Mouse (Mus musculus): ENCODE data around the gene Ptch2.
A peak's percentile ranks its signal among the peaks of the same experiment; 100 is the strongest.

GRCm38 (mm10) chr4:117097969-117098763 lies 2.3 kb downstream of the Ptch2 start:
- TF ChIP-seq CTCF (IDR thresholded peaks at IDR 0.05) = no peak
- TF ChIP-seq EP300 (IDR thresholded peaks at IDR 0.05) = 0 out of 2 replicates have a peak, but pooled peaks have one; percentile 10
